Mouse (Mus musculus) left cerebral cortex, postnatal 36 days (tissue): Measurements from ENCODE around the gene Cntn5. TPM values are rescaled to one million over a fixed set of nuclear protein-coding genes. Genes with fewer than 3 reads are reported as not detected.

Source experiments
- DNase-seq, 2 experiments: peaks; one replicate each; pipeline ENCODE4 v3.0.0; 2021 to 2022; ENCODE audit warnings: low spot score in 2 of 2, mixed read lengths in 1 of 2
- intact Hi-C: fragments of 180-260 bp; cut with DNase I; formaldehyde crosslinking; loops from one replicate; pipeline ENCODE4 v1.15.1; 2025
- total RNA-seq, 2 experiments: library from RNA; stranded (reverse); gene quantifications; 2 replicates each; pipeline ENCODE4 v1.2.3; 2021

Cntn5 gene
- total RNA-seq, 2 experiments from 2014 or later = 19.1 to 25.3 TPM

DNA sequence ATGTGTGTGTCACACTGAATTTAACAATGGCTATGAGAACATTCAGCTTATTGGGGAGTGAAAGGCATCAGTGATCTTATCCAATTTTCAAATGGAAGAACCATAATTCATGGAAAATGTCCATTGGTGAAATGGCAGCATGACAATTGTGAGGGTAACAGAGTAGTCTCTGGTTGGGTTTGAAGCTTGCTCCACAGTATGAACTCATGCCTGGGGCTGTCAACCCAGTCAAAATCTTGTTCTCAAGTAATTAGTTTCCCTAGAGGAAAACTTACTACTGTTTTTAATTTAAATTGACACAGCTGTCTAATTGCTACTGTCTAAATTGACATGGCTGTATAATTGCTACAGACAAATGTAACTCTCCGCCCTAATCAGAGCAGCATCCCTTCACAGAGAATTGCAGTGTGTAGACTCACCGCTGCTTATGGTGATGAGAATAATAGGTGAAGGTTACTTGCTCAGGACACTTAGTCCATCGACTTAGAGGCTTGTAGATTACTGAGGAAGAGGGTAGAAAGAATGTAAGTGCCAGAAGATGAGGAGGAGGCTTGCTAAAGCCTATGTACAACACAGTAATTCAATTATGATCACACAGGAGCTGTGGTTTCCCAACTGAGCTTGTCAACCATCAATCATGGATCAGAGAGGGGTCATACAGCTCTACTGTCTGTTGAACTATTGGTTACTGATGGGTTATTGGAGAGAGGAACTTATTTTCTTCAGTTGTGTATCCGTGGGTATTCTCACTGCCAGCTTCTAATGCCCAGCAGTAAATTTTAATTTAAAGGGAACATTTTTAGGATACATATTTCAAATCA is 859.4 kb downstream of the Cntn5 start:
- intact Hi-C loops = no loop called here
- no peak for DNase-seq

DNA sequence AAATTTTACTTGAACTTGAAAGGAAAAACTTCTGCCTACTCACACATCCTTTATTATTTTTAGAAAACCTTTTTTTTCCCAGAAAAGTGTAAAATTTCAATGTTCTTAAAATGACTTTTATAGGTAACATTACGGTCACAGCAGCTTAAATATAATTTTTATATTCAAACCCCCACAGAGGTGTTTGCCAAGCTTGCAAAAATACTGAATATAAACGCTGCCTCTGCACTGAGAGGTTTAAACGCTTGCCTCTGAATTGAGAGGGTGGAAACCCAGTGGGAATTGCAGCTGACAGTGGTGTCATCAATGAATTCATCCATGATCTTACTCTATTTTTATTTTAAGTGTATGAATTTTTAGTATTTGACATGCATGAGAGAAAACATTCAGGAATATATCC is 861.6 kb downstream of the Cntn5 start:
- no peak for DNase-seq
- intact Hi-C loops = no loop called here

DNA sequence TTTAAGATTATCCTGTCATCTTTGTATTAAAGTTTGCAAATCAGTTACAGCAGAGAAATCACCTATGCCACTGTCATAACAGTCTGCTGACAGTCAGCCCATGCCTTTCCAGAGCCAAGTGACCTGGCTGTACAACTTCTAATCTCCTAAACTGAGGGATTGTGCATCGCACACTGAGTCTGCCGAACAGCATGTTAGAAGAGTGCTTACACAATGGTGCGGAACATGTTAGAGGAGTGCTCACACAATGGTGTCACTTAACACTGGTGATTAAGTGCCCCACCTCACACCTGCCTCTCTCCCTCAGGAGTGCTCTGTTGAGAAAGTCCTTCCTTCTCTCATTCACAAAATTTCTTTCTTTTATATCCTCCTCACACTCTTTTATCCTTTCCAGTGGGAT is 889.4 kb downstream of the Cntn5 start:
- intact Hi-C loops = no loop called here
- DNase-seq = no peak

DNA sequence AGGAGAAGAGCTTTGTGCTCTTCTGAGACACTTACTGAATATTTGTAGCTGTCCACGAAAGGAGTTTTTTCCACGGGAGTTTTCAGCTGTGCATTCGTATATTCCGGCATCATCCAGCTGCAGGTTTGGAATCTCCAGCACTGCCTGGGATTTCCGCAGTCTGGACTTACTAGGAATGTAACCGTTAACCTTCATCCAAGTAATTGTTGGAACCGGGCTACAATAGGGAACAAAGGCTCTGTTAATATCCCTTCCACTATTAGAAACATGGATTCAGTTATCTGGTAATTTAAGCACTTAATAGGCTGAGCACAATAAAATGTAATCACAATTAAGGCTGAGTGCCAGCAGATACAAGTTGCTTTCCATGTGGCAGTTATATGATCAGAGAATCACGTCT is 920.5 kb downstream of the Cntn5 start:
- intact Hi-C loops = no loop called here

DNA sequence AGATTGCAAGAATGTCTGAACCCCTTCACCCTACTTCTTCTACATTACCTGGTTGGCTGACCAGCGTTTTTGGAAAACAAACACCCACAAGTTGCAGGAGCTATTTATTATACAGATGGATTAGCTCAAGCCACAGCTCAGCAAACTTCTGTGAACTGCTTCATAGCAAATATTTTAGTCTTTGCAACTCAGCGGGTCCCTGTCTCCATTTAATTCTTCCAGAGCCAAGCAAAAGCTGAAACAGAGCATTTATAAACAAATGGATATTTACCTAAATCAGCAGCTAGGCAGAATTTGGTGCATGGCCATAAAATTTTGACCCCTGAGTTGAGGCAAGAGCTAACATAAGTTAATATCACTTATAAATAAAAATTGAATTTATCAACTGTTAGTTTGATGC is 921.4 kb downstream of the Cntn5 start:
- intact Hi-C loops = no loop called here
- no peak for DNase-seq

More for the DNA sequence above, 920.5 kb downstream of the Cntn5 start:
- no peak for DNase-seq

GRCm38 (mm10) chr9:9965370-9965769 is 939.2 kb downstream of the Cntn5 start:
- intact Hi-C loops = no loop called here
- DNase-seq = no peak

DNA sequence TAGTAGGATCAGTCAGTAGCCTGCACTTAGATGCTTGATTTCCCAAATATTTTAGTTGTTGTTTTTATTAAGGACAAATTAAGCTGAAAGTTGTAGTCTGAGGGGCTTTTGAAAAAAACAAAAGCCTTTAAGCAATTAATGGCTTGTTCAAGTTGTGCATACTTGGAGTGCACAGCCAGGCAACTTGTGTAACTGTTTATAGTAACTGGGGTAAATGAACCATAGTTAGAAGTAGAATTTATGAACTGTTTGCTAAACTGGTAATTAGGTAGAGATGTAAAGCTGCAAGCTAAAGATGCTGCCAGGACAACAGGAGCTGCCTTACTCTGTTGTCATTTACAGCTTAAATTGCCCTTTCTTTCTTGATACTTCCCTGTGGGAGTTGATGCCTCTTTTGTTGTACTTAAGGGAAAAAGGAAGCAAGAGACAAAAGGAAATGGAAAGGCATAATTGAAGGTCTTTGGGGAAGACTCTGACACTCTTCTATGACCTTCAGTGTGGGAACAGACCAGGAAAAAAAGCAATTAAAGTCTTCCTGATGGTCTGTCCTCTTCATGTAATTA is 943.9 kb downstream of the Cntn5 start:
- DNase-seq = no peak
- intact Hi-C loops = no loop called here

- intact Hi-C loops = no loop called here
- DNase-seq = no peak
Observed at GRCm38 (mm10) chr9:9949346-9949745, 955.2 kb downstream of the Cntn5 start.

- intact Hi-C loops = no loop called here
- no peak for DNase-seq
Observed at GRCm38 (mm10) chr9:9944872-9945271, 959.7 kb downstream of the Cntn5 start.

DNA sequence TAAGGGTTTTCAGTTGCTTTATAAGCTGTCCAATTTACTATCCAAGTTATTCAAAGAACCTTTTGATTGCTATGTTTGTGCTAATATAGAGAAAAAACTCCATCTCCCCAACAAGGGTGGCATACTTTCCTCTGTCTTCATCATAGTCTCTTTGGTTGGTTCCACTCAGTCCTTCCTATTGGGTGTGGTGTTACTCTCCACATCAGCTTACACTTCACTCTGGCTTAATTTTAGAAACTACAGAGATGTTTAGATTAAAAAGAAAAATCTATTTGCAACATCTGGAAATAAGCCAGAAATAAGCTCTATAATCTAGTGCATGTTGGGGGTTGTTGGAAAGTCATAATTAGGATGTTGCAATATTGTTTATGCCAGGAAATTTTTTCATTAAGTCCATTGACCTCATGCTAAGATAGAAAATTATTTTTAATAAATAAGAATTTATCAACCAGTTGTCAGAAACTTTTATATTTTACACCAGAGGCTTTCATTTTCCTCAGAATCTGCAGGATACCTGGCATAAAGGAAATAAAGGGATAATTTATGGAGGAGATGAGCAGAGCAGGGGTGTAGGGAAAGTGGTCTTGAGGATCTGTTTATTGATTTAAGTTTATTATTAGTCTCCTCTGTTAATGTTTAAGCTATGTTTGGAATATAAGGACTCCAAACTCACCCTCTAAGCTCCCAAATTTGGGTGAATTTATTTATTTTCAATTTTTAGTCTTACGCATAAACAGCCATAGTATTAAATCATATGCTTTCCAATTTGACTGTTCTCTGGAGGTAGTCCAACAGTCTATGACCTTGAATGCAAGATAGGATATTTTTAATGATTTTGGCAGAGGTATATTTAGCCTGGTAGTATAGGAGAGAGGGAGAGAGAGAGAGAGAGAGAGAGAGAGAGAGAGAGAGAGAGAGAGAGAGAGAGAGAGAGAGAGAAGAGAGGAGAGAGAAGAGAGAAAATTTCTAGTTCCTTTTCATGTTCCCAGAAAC is 966.8 kb downstream of the Cntn5 start:
- DNase-seq = no peak
- intact Hi-C loops = no loop called here

GRCm38 (mm10) chr9:9920580-9920979 is 984.0 kb downstream of the Cntn5 start:
- intact Hi-C loops = no loop called here

DNA sequence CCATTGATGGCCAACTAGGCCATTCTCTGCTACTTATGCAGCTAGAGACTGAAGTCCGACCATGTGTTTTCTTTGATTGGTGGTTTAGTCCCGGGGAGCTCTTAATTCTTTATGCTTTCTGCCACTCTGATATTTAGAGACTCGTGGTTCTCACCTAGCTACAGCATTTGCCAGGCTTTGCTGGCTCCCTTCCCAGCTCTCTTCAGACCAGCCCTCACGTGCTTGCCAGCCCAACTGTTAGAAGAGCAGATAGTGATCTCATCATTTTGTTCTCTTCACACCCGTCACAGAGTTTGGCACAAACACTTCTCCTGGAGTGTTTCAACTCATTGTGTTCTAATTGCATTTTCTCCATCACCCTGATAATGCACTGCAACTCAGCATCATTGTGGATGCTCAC is 1005.5 kb downstream of the Cntn5 start:
- DNase-seq = peak; percentile 53 to 61
- intact Hi-C loops = no loop called here

More at GRCm38 (mm10) chr9:9920580-9920979, 984.0 kb downstream of the Cntn5 start:
- DNase-seq = no peak

DNA sequence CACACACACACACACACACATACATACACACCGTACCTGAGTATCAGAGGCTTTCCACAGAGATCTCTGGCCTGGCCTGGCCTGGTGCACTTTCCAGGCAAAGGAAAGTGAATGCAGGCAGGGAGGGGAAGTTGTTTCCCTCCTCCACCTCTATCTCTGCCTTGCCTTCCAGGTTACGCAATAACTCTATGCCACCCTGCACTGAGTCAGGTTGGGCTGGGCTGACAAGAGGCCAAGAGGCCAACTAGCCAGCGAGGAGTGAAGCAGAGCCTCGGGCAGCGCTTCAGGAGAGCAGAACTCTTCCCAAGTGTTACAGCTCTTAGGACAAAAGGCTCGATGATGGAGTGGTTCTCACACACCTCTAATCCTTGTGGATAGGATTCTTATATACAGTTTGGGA is 1018.4 kb downstream of the Cntn5 start:
- no peak for DNase-seq
- intact Hi-C loops = no loop called here

DNA sequence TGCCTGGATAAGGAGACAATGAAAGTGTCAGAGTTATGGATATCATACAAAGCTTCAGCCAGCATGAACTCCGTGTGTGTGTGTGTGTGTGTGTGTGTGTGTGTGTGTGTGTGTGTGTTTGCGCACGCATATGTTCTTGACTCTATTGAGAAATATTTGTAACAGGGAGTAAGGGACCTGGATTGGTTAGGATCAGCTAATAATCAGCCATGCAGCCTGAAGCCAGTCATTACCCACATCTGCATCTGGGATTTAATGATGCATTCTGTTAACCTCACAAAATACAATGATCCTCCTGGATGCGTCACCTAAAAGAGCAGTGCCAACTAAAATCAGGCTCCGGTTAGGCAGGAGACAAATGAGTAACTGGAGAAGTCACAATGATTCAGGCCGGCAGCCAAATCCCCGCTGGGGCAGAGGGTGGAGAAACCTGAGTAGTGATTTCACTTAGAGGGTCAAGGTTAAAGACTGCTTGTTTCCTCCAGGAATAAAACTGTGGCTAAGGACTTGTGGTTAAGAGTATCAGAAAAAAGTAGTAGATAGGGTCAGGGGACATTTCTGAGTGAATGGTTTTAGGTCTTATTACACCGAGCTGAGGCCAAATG is 1021.7 kb downstream of the Cntn5 start:
- no peak for DNase-seq
- intact Hi-C loops = no loop called here

- intact Hi-C loops = no loop called here
- no peak for DNase-seq
Observed at GRCm38 (mm10) chr9:9872112-9873035, 1032.2 kb downstream of the Cntn5 start.

- intact Hi-C loops = no loop called here
Observed at GRCm38 (mm10) chr9:9860631-9861030, 1043.9 kb downstream of the Cntn5 start.

DNA sequence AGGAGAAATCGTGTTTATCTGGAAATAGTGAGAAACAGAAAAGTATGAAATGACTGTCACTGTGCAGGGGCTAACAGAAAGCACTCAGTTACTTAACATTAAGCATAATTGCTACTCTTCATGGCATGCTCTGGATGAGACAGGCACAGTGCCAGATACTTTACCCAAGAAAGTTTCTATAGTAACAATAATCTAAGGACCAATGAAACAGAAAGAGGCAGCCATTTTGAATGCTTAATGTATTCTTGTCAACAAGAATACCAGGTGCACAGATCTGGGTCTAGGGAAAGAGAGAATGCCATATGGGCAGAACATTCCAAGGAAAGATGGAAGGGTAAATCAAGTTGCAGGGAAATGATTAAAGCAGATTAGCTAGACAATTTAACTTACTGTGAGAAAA is 1045.3 kb downstream of the Cntn5 start:
- intact Hi-C loops = no loop called here

More at GRCm38 (mm10) chr9:9860631-9861030, 1043.9 kb downstream of the Cntn5 start:
- no peak for DNase-seq

GRCm38 (mm10) chr9:9854791-9855190 is 1049.8 kb downstream of the Cntn5 start:
- intact Hi-C loops = no loop called here
- no peak for DNase-seq

More for the DNA sequence above, 1045.3 kb downstream of the Cntn5 start:
- DNase-seq = no peak

DNA sequence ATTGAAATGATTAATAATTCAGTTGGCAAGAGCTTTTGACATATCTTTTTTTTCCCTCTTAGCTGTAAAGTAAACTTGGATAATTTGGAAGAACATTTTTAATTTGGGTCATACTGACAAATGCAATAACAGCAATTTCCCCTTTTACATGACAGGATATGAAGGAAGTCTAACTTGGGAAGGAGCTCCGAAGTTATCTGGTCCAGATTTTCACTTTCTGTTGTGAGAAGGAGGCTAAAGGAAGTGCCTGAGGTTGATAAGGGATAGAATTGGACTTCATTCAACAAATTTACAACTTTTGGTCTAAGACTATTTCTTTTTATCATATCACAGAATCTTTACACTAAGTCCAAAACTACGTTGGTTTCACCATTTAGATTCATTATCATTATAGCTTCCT is 1074.3 kb downstream of the Cntn5 start:
- intact Hi-C loops = no loop called here

More for the DNA sequence above, 1074.3 kb downstream of the Cntn5 start:
- DNase-seq = no peak
